Mouse (Mus musculus) ES-CJ7 (cell line): Measurements from ENCODE around the gene Ppp4r4.

Experiments used
- DNase-seq: peaks from one replicate; pipeline ENCODE4 v3.0.0; 2011; ENCODE audit warnings: low read depth, low spot score

Ppp4r4 gene

GRCm38 (mm10) chr12:103532020-103532648 lies at the start of gene Ppp4r4:
Gene Ppp4r4, plus strand, starts transcription at chr12:103532283.
- DNase-seq = peak; percentile 94

GRCm38 (mm10) chr12:103482781-103483180 lies 49.3 kb upstream of the Ppp4r4 start:
- DNase-seq = no peak

GRCm38 (mm10) chr12:103484200-103484972 lies 47.7 kb upstream of the Ppp4r4 start:
- DNase-seq = peak; percentile 14

GRCm38 (mm10) chr12:103486726-103487125 lies 45.4 kb upstream of the Ppp4r4 start:
- no peak for DNase-seq

GRCm38 (mm10) chr12:103487276-103487675 lies 44.8 kb upstream of the Ppp4r4 start:
- no peak for DNase-seq

GRCm38 (mm10) chr12:103487750-103488149 lies 44.3 kb upstream of the Ppp4r4 start:
- DNase-seq = no peak

- DNase-seq = no peak
Observed at GRCm38 (mm10) chr12:103491091-103491730, 40.9 kb upstream of the Ppp4r4 start.

- peak; percentile 83 for DNase-seq
Observed at GRCm38 (mm10) chr12:103492767-103493166, 39.3 kb upstream of the Ppp4r4 start.

GRCm38 (mm10) chr12:103494486-103494885 lies 37.6 kb upstream of the Ppp4r4 start:
- peak; percentile 61 for DNase-seq

- DNase-seq = no peak
Observed at GRCm38 (mm10) chr12:103498768-103499167, 33.3 kb upstream of the Ppp4r4 start.

GRCm38 (mm10) chr12:103499261-103499660 lies 32.8 kb upstream of the Ppp4r4 start:
- no peak for DNase-seq

- DNase-seq = no peak
Observed at GRCm38 (mm10) chr12:103503300-103503699, 28.8 kb upstream of the Ppp4r4 start.

GRCm38 (mm10) chr12:103504402-103504801 lies 27.7 kb upstream of the Ppp4r4 start:
- no peak for DNase-seq

- DNase-seq = no peak
Observed at GRCm38 (mm10) chr12:103508346-103508745, 23.7 kb upstream of the Ppp4r4 start.

- DNase-seq = no peak
Observed at GRCm38 (mm10) chr12:103509893-103510292, 22.2 kb upstream of the Ppp4r4 start.

- DNase-seq = peak; percentile 25
Observed at GRCm38 (mm10) chr12:103511586-103511985, 20.5 kb upstream of the Ppp4r4 start.

- no peak for DNase-seq
Observed at GRCm38 (mm10) chr12:103513039-103513438, 19.0 kb upstream of the Ppp4r4 start.

- no peak for DNase-seq
Observed at GRCm38 (mm10) chr12:103513451-103513871, 18.6 kb upstream of the Ppp4r4 start.

GRCm38 (mm10) chr12:103514354-103514753 lies 17.7 kb upstream of the Ppp4r4 start:
- DNase-seq = no peak

- DNase-seq = no peak
Observed at GRCm38 (mm10) chr12:103515638-103516037, 16.4 kb upstream of the Ppp4r4 start.

GRCm38 (mm10) chr12:103518640-103519039 lies 13.4 kb upstream of the Ppp4r4 start:
- no peak for DNase-seq

GRCm38 (mm10) chr12:103530596-103530995 lies 1.5 kb upstream of the Ppp4r4 start:
- no peak for DNase-seq
